Mouse (Mus musculus): ENCODE results near the gene Ccdc191.

The Ccdc191 gene

GRCm38 (mm10) chr16:43994623-43995022 lies 105.0 kb downstream of the Ccdc191 start:
- DNase-seq, result no peak

- no peak for DNase-seq
Measured at GRCm38 (mm10) chr16:43999111-43999510, 109.5 kb downstream of the Ccdc191 start.

GRCm38 (mm10) chr16:43999541-43999940 lies 109.9 kb downstream of the Ccdc191 start:
- peak; percentile 7 for DNase-seq

GRCm38 (mm10) chr16:44002086-44002485 lies 112.5 kb downstream of the Ccdc191 start:
- no peak for DNase-seq

- no peak for DNase-seq
Measured at GRCm38 (mm10) chr16:44011010-44011409, 121.4 kb downstream of the Ccdc191 start.

Measured in cerebellum, adult 11 months (tissue).